Mouse (Mus musculus): ENCODE data around the gene Pdzd2.

Pdzd2 gene

GRCm38 (mm10) chr15:12334381-12334780 lies 405.3 kb downstream of the Pdzd2 start:
- in situ Hi-C loops (cut with MboI; ENCODE audit: low pct_unique_long_range_greater_than_20kb in 1 of 2, low sequenced_read_pairs in 2 of 2, unreplicated experiment in 1 of 2) = no loop called here

- in situ Hi-C loops (cut with MboI; ENCODE audit: low pct_unique_long_range_greater_than_20kb in 1 of 2, low sequenced_read_pairs in 2 of 2, unreplicated experiment in 1 of 2) = no loop called here
These were observed 408.4 kb downstream of the Pdzd2 start for GRCm38 (mm10) chr15:12331300-12331699.

GRCm38 (mm10) chr15:12330892-12331291 lies 408.8 kb downstream of the Pdzd2 start:
- in situ Hi-C loops (cut with MboI; ENCODE audit: low pct_unique_long_range_greater_than_20kb in 1 of 2, low sequenced_read_pairs in 2 of 2, unreplicated experiment in 1 of 2) = no loop called here

- in situ Hi-C loops (cut with MboI; ENCODE audit: low pct_unique_long_range_greater_than_20kb in 1 of 2, low sequenced_read_pairs in 2 of 2, unreplicated experiment in 1 of 2) = no loop called here
These were observed 409.3 kb downstream of the Pdzd2 start for GRCm38 (mm10) chr15:12330389-12330788.

GRCm38 (mm10) chr15:12324326-12324725 lies 415.4 kb downstream of the Pdzd2 start:
- in situ Hi-C loops (cut with MboI; ENCODE audit: low pct_unique_long_range_greater_than_20kb in 1 of 2, low sequenced_read_pairs in 2 of 2, unreplicated experiment in 1 of 2) = no loop called here

GRCm38 (mm10) chr15:12322676-12323402 lies 416.9 kb downstream of the Pdzd2 start:
- in situ Hi-C loops (cut with MboI; ENCODE audit: low pct_unique_long_range_greater_than_20kb in 1 of 2, low sequenced_read_pairs in 2 of 2, unreplicated experiment in 1 of 2) = no loop called here

GRCm38 (mm10) chr15:12321788-12322621 lies 417.7 kb downstream of the Pdzd2 start, which contains the start of gene 1810049J17Rik:
Gene 1810049J17Rik (minus strand): TSS chr15:12321899.
- in situ Hi-C loops (cut with MboI; ENCODE audit: low pct_unique_long_range_greater_than_20kb in 1 of 2, low sequenced_read_pairs in 2 of 2, unreplicated experiment in 1 of 2) = no loop called here

- in situ Hi-C loops (cut with MboI; ENCODE audit: low pct_unique_long_range_greater_than_20kb in 1 of 2, low sequenced_read_pairs in 2 of 2, unreplicated experiment in 1 of 2) = no loop called here
These were observed 418.5 kb downstream of the Pdzd2 start, which contains the start of gene Golph3 for GRCm38 (mm10) chr15:12321091-12321787. Gene Golph3 (plus strand): TSS chr15:12321450.

GRCm38 (mm10) chr15:12320441-12321090 lies 419.2 kb downstream of the Pdzd2 start:
- in situ Hi-C loops (cut with MboI; ENCODE audit: low pct_unique_long_range_greater_than_20kb in 1 of 2, low sequenced_read_pairs in 2 of 2, unreplicated experiment in 1 of 2) = no loop called here

GRCm38 (mm10) chr15:12319889-12320288 lies 419.8 kb downstream of the Pdzd2 start:
- in situ Hi-C loops (cut with MboI; ENCODE audit: low pct_unique_long_range_greater_than_20kb in 1 of 2, low sequenced_read_pairs in 2 of 2, unreplicated experiment in 1 of 2) = no loop called here

GRCm38 (mm10) chr15:12318451-12318850 lies 421.3 kb downstream of the Pdzd2 start:
- in situ Hi-C loops (cut with MboI; ENCODE audit: low pct_unique_long_range_greater_than_20kb in 1 of 2, low sequenced_read_pairs in 2 of 2, unreplicated experiment in 1 of 2) = no loop called here

GRCm38 (mm10) chr15:12317290-12317689 lies 422.4 kb downstream of the Pdzd2 start:
- in situ Hi-C loops (cut with MboI; ENCODE audit: low pct_unique_long_range_greater_than_20kb in 1 of 2, low sequenced_read_pairs in 2 of 2, unreplicated experiment in 1 of 2) = no loop called here

- in situ Hi-C loops (cut with MboI; ENCODE audit: low pct_unique_long_range_greater_than_20kb in 1 of 2, low sequenced_read_pairs in 2 of 2, unreplicated experiment in 1 of 2) = no loop called here
These were observed 423.7 kb downstream of the Pdzd2 start for GRCm38 (mm10) chr15:12315996-12316395.

GRCm38 (mm10) chr15:12314584-12314983 lies 425.1 kb downstream of the Pdzd2 start:
- in situ Hi-C loops (cut with MboI; ENCODE audit: low pct_unique_long_range_greater_than_20kb in 1 of 2, low sequenced_read_pairs in 2 of 2, unreplicated experiment in 1 of 2) = no loop called here

GRCm38 (mm10) chr15:12313255-12313654 lies 426.5 kb downstream of the Pdzd2 start:
- in situ Hi-C loops (cut with MboI; ENCODE audit: low pct_unique_long_range_greater_than_20kb in 1 of 2, low sequenced_read_pairs in 2 of 2, unreplicated experiment in 1 of 2) = no loop called here

GRCm38 (mm10) chr15:12311465-12311864 lies 428.3 kb downstream of the Pdzd2 start:
- in situ Hi-C loops (cut with MboI; ENCODE audit: low pct_unique_long_range_greater_than_20kb in 1 of 2, low sequenced_read_pairs in 2 of 2, unreplicated experiment in 1 of 2) = no loop called here

- in situ Hi-C loops (cut with MboI; ENCODE audit: low pct_unique_long_range_greater_than_20kb in 1 of 2, low sequenced_read_pairs in 2 of 2, unreplicated experiment in 1 of 2) = no loop called here
These were observed 429.0 kb downstream of the Pdzd2 start for GRCm38 (mm10) chr15:12310676-12311075.

Data from mouse embryonic stem cell (cell line).